Mouse (Mus musculus) limb, embryonic 14.5 days (tissue): ENCODE results near the gene Pabpn1l. TPM values are rescaled to one million over a fixed set of nuclear protein-coding genes. Genes with fewer than 3 reads are reported as not detected.

ENCODE experiments used
- ATAC-seq: fragments of 200-750 bp; cut with Nextera tagmentation; 2 replicates; pipeline ENCODE4 v1.8.0; 2017; ENCODE audit warnings: low read depth, moderate number of reproducible peaks, moderate TSS enrichment; ENCODE audit not compliant: low FRiP score
- DNase-seq: peaks from one replicate; pipeline ENCODE4 v3.0.0-alpha.2; 2015; ENCODE audit warnings: low spot score
- H3K27ac ChIP-seq: fragments of 300-500 bp; sonication (generic); replicated peaks from 2 replicates; pipeline ENCODE4 v1.5.1; 2014; ENCODE audit warnings: low read depth, mild to moderate bottlenecking, low read length, moderate library complexity, mixed read lengths
- H3K27me3 ChIP-seq: fragments of 300-500 bp; sonication (generic); 2 replicates; pipeline ENCODE4 v1.6.1; 2014; ENCODE audit warnings: low read length, mixed read lengths; ENCODE audit not compliant: control insufficient read depth, insufficient read depth
- H3K36me3 ChIP-seq: fragments of 300-500 bp; sonication (generic); 2 replicates; pipeline ENCODE4 v1.6.1; 2014; ENCODE audit warnings: mild to moderate bottlenecking, low read length, moderate library complexity, mixed read lengths; ENCODE audit not compliant: control insufficient read depth, insufficient read depth
- H3K4me1 ChIP-seq: fragments of 300-500 bp; sonication (generic); 2 replicates; pipeline ENCODE4 v1.6.1; 2014; ENCODE audit warnings: antibody characterized with exemption, low read length, mixed read lengths; ENCODE audit not compliant: control insufficient read depth, insufficient read depth
- H3K4me2 ChIP-seq: fragments of 300-500 bp; sonication (generic); replicated peaks from 2 replicates; pipeline ENCODE4 v1.6.1; 2014; ENCODE audit warnings: low read depth, mild to moderate bottlenecking, low read length, moderate library complexity; ENCODE audit not compliant: severe bottlenecking
- H3K4me3 ChIP-seq: fragments of 300-500 bp; sonication (generic); replicated peaks from 2 replicates; pipeline ENCODE4 v1.5.1; 2014; ENCODE audit warnings: low read length
- H3K9ac ChIP-seq: fragments of 300-500 bp; sonication (generic); 2 replicates; pipeline ENCODE4 v1.6.1; 2014; ENCODE audit warnings: mild to moderate bottlenecking, low read depth, low read length, moderate library complexity; ENCODE audit not compliant: severe bottlenecking
- H3K9me3 ChIP-seq: fragments of 300-500 bp; sonication (generic); 2 replicates; pipeline ENCODE4 v1.6.1; 2016; ENCODE audit warnings: low read length; ENCODE audit not compliant: control insufficient read depth
- POLR2A ChIP-seq: fragments of 200-500 bp; IDR thresholded peaks from 2 replicates; pipeline ENCODE4 v1.8.0; 2012; ENCODE audit warnings: inconsistent platforms, mild to moderate bottlenecking, moderate library complexity, borderline replicate concordance; ENCODE audit not compliant: insufficient read depth, insufficient read length; ENCODE audit errors: extremely low read depth
- WGBS: fragments of 180-500 bp; shearing (Covaris S2); extraction: QIAGEN DNeasy Blood & Tissue Kit; methylation state at CpG from one replicate; pipeline ENCODE4 v1.1.7; 2014; 5-methylcytosine and 5-hydroxymethylcytosine counted together
- polyA plus RNA-seq, 2 experiments: library from polyadenylated mRNA; depleted of rRNA in 1 of 2; stranded (reverse) in 1 of 2; unstranded in 1 of 2; fragments of >200 nt; fragmentation: Nextera tagmentation in 1 of 2; extraction: Ambion mirVana in 1 of 2; gene quantifications; 2 replicates each; pipeline versions ENCODE4 v1.2.1 to v1.2.3; 2012 to 2014

Gene Pabpn1l
- polyA plus RNA-seq, 2 experiments, result 0.05 TPM; not detected in 1

GRCm38 (mm10) chr8:122626896-122627295 lies 4.4 kb upstream of the Pabpn1l start:
- H3K36me3 ChIP-seq, result no peaks in the 10 kb centered on the region
- H3K27me3 ChIP-seq, result no peaks in the 10 kb centered on the region
- no peak for TF ChIP-seq POLR2A
- no peaks in the 10 kb centered on the region for H3K9me3 ChIP-seq
- 86% methylated on average over 2 of the region's 2 CpGs for WGBS
- ATAC-seq, result no peak
- no peak overlapping the region for H3K4me2 ChIP-seq
- H3K27ac ChIP-seq, result no peak overlapping the region
- no peak for DNase-seq
- no peaks in the 10 kb centered on the region for H3K4me1 ChIP-seq
- H3K4me3 ChIP-seq, result no peak overlapping the region
- no peak overlapping the region for H3K9ac ChIP-seq

- DNase-seq, result no peak
- H3K9ac ChIP-seq, result no peak overlapping the region
- no peaks in the 10 kb centered on the region for H3K4me1 ChIP-seq
- ATAC-seq, result no peak
- no peak overlapping the region for H3K27ac ChIP-seq
- H3K9me3 ChIP-seq, result no peaks in the 10 kb centered on the region
- no peaks in the 10 kb centered on the region for H3K36me3 ChIP-seq
- H3K4me3 ChIP-seq, result no peak overlapping the region
- WGBS, result 70% methylated on average over 9 of the region's 9 CpGs
- no peak overlapping the region for H3K4me2 ChIP-seq
- TF ChIP-seq POLR2A, result no peak
- no peaks in the 10 kb centered on the region for H3K27me3 ChIP-seq
Observed at GRCm38 (mm10) chr8:122625811-122626210, 3.3 kb upstream of the Pabpn1l start.

- Histone ChIP-seq H3K27me3 (no peaks in the 10 kb centered on the region), H3K9me3 (no peaks in the 10 kb centered on the region), H3K27ac (no peak overlapping the region), H3K4me2 (no peak overlapping the region), H3K9ac (no peak overlapping the region), H3K4me3 (no peak overlapping the region), H3K36me3 (no peaks in the 10 kb centered on the region), H3K4me1 (no peaks in the 10 kb centered on the region)
- 74% methylated on average over 5 of the region's 5 CpGs for WGBS
- no peak for TF ChIP-seq POLR2A
- ATAC-seq, result no peak
- no peak for DNase-seq
Observed at GRCm38 (mm10) chr8:122624653-122625052, 2.1 kb upstream of the Pabpn1l start.

GRCm38 (mm10) chr8:122623844-122624642 lies 1.5 kb upstream of the Pabpn1l start:
- WGBS, result 89% methylated on average over 17 of the region's 17 CpGs
- no peaks in the 10 kb centered on the region for H3K27me3 ChIP-seq
- no peak for ATAC-seq
- H3K4me1 ChIP-seq, result no peaks in the 10 kb centered on the region
- no peaks in the 10 kb centered on the region for H3K9me3 ChIP-seq
- H3K36me3 ChIP-seq, result no peaks in the 10 kb centered on the region
- no peak overlapping the region for H3K4me3 ChIP-seq
- H3K9ac ChIP-seq, result no peak overlapping the region
- no peak overlapping the region for H3K4me2 ChIP-seq
- TF ChIP-seq POLR2A, result no peak
- no peak for DNase-seq
- H3K27ac ChIP-seq, result no peak overlapping the region

DNA sequence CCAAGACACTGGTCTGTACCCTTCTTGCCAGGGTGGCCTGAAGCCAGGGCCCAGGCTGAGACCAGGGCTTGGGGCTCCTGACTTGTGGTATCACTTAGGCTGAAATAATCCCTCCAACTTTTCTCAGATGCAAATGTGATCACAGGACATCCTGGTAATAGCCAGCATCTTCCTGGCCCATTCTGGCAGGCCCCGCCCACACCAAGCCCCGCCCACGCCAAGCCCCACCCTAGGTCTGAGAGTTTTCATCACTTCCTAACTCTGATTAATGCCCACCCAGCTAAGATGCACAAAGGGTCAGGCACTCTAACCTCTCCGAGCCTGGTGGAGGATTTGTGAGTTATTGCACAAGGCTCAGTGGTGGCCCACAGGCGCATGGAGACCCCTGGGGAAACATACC lies 2.1 kb downstream of the Pabpn1l start:
- peaks cover 7% of the 10 kb centered on the region for H3K4me1 ChIP-seq
- H3K36me3 ChIP-seq, result no peaks in the 10 kb centered on the region
- no peak overlapping the region for H3K27ac ChIP-seq
- no peak for ATAC-seq
- no peak overlapping the region for H3K4me3 ChIP-seq
- no peak overlapping the region for H3K4me2 ChIP-seq
- 28% methylated on average over 5 of the region's 5 CpGs for WGBS
- H3K27me3 ChIP-seq, result no peaks in the 10 kb centered on the region
- no peak overlapping the region for H3K9ac ChIP-seq
- no peak for TF ChIP-seq POLR2A
- no peak for DNase-seq
- no peaks in the 10 kb centered on the region for H3K9me3 ChIP-seq
